Mouse (Mus musculus) G1E (cell line): ENCODE results near the gene Atp7b.

Source experiments
- CTCF ChIP-seq: IDR thresholded peaks from 2 replicates; pipeline ENCODE4 v1.5.1; 2012; ENCODE audit warnings: low read depth, low read length, inconsistent platforms, mixed read lengths
- GATA1 ChIP-seq: IDR thresholded peaks from 2 replicates; pipeline ENCODE4 v1.6.1; 2012; ENCODE audit warnings: borderline replicate concordance, low read length, inconsistent platforms, mixed read lengths
- TAL1 ChIP-seq: conservative IDR thresholded peaks from 2 replicates; pipeline ENCODE4 v1.6.1; 2012; ENCODE audit warnings: low read depth, low read length, inconsistent platforms, mixed read lengths

GRCm38 (mm10) chr8:21947311-21948017 is 112.6 kb downstream of the Atp7b start:
- no peak for TF ChIP-seq CTCF
- TF ChIP-seq TAL1: no peak
- no peak for TF ChIP-seq GATA1
